Mouse (Mus musculus) CD4-positive, CD25-positive, alpha-beta regulatory T cell, adult 2 months (primary cell): ENCODE results near the gene Erich2.

Experiments
- DNase-seq: peaks from one replicate; pipeline ENCODE4 v3.0.0-alpha.2; 2012; ENCODE audit warnings: low read depth, low spot score

Gene Erich2

GRCm38 (mm10) chr2:70508496-70508895 lies at the start of gene Erich2:
Erich2 (plus strand) TSS chr2:70508819.
- DNase-seq = no peak

- DNase-seq = no peak
Observed at GRCm38 (mm10) chr2:70463606-70464005, 45.0 kb upstream of the Erich2 start.

- no peak for DNase-seq
Observed at GRCm38 (mm10) chr2:70471136-70471535, 37.5 kb upstream of the Erich2 start.

- peak; percentile 4 for DNase-seq
Observed at GRCm38 (mm10) chr2:70471861-70472620, 36.6 kb upstream of the Erich2 start.

GRCm38 (mm10) chr2:70497715-70498318 lies 10.8 kb upstream of the Erich2 start:
- peak; percentile 25 for DNase-seq

GRCm38 (mm10) chr2:70503436-70503835 lies 5.2 kb upstream of the Erich2 start:
- DNase-seq = no peak

- DNase-seq = no peak
Observed at GRCm38 (mm10) chr2:70505229-70505628, 3.4 kb upstream of the Erich2 start.

GRCm38 (mm10) chr2:70505896-70506295 lies 2.7 kb upstream of the Erich2 start:
- no peak for DNase-seq

- no peak for DNase-seq
Observed at GRCm38 (mm10) chr2:70506372-70506771, 2.2 kb upstream of the Erich2 start.

GRCm38 (mm10) chr2:70509021-70509632 lies 508 bp downstream of the Erich2 start:
- DNase-seq = peak; percentile 24

- DNase-seq = peak; percentile 56
Observed at GRCm38 (mm10) chr2:70538283-70538682, 29.7 kb downstream of the Erich2 start.

GRCm38 (mm10) chr2:70550671-70551070 lies 42.1 kb downstream of the Erich2 start:
- no peak for DNase-seq

- DNase-seq = no peak
Observed at GRCm38 (mm10) chr2:70551446-70551845, 42.8 kb downstream of the Erich2 start.

GRCm38 (mm10) chr2:70552067-70552598 lies 43.5 kb downstream of the Erich2 start:
- no peak for DNase-seq

GRCm38 (mm10) chr2:70552772-70553171 lies 44.2 kb downstream of the Erich2 start, which contains the start of gene Gad1:
Gad1 (plus strand) TSS chr2:70553072.
- DNase-seq = no peak

GRCm38 (mm10) chr2:70553826-70554225 lies 45.2 kb downstream of the Erich2 start:
- DNase-seq = peak; percentile 25

GRCm38 (mm10) chr2:70558112-70558842 lies 49.7 kb downstream of the Erich2 start:
- peak; percentile 87 for DNase-seq

- DNase-seq = peak; percentile 57
Observed at GRCm38 (mm10) chr2:70558843-70559451, 50.3 kb downstream of the Erich2 start.

GRCm38 (mm10) chr2:70559520-70559919 lies 50.9 kb downstream of the Erich2 start:
- peak; percentile 90 for DNase-seq

- DNase-seq = peak; percentile 59
Observed at GRCm38 (mm10) chr2:70561077-70561795, 52.6 kb downstream of the Erich2 start.
